Mouse (Mus musculus): Measurements from ENCODE around the gene Rasl11b. TPM values are rescaled to one million over a fixed set of nuclear protein-coding genes. Genes with fewer than 3 reads are reported as not detected.
A peak's percentile ranks its signal among the peaks of the same experiment; 100 is the strongest.

Gene Rasl11b
- 7.7 and 10.1 TPM in 2 replicates for polyA plus RNA-seq (2012; rRNA removed)

DNA sequence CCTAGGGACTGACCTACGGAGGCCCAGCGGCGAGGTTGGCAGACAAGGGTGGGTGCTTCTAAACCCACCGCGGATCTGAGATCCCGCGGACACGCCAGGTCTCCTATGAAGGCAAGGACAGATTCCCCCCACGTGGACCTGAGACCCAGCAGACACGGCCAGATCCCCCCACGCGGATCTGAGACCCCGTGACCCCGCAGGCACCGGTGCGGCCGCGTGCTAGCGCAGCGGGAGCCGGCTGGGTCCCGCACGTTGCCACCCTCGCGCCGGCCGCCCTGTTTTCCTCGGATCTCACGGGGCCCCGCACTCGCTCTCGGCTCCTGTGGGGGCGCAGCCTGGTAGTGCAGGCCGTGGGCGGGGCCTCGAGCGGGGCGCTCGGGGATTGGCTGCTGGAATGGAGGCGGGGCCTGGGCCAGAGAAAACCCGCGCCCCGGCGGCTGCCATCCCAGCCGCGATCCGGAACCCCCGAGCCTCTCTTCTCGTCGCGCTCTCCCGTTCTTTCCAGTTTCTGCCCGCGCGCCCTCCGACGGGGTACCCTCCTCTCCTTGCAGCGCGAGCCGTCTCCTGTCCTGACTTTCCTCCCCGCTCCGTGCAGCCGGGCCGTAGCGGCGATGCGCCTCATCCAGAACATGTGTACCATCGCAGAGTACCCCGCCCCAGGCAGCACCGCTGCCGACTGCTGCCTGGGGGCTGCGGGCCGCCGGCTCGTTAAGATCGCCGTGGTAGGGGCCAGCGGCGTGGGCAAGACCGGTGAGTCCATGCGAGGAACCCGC lies at the start of gene Rasl11b:
Gene Rasl11b (plus strand): TSS at position 446 of the 773 bp plus-strand sequence.
- TF ChIP-seq CTCF (IDR thresholded peaks at IDR 0.05; ENCODE audit: extremely low read depth, insufficient read depth, insufficient read length, insufficient replicate concordance) (peak; percentile 5; the same call in 1 of the 2 replicates), POLR2A (IDR thresholded peaks at IDR 0.05; ENCODE audit: low read depth, low read length) (peak; percentile 25; the same call in 1 of the 2 replicates)
- Histone ChIP-seq H3K27ac (ENCODE audit: insufficient read depth, low read length) (peak within 1 kb of the TSS; percentile 29), H3K27me3 (ENCODE audit: control insufficient read depth, insufficient read depth, low read length) (peaks cover 8% of the 10 kb centered on the region), H3K4me3 (ENCODE audit: extremely low read depth, insufficient read depth, insufficient read length) (peak within 1 kb of the TSS; percentile 82), H3K36me3 (ENCODE audit: control insufficient read depth, insufficient read depth, low read length) (no peaks in the 10 kb centered on the region), H3K4me1 (ENCODE audit: control insufficient read depth, insufficient read depth, insufficient read length) (peaks cover 13% of the 10 kb centered on the region)
- DNase-seq (ENCODE audit: low read depth in 1 of 2, low spot score in 2 of 2): peak; percentile 50 to 84
- 2% methylated on average over 78 of the region's 82 CpGs for WGBS

DNA sequence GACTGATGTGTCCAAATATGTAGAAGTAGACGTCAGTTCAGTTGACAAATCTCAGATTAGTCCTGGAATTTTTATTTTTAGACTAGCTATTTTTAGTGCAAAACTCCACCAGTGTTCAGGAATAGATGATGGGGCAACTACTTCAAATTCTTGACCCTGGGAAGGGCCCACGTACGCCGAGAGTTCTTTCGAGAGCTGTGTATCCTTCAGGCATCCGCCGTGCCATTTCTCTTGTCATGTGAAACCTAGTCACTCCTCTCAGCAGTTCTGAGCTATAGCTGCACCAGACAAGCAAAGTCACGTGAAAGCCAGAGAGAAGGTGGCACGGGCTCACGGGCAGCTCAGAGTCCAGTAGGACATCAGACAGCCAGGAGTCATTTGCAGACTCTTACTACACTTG lies 47.5 kb upstream of the Rasl11b start:
- Histone ChIP-seq H3K27me3 (ENCODE audit: control insufficient read depth, insufficient read depth, low read length) (no peaks in the 10 kb centered on the region), H3K4me3 (ENCODE audit: extremely low read depth, insufficient read depth, insufficient read length) (no peak overlapping the region), H3K27ac (ENCODE audit: insufficient read depth, low read length) (no peak overlapping the region; the same call in 1 of the 2 replicates), H3K36me3 (ENCODE audit: control insufficient read depth, insufficient read depth, low read length) (no peaks in the 10 kb centered on the region), H3K4me1 (ENCODE audit: control insufficient read depth, insufficient read depth, insufficient read length) (no peaks in the 10 kb centered on the region)
- TF ChIP-seq POLR2A (IDR thresholded peaks at IDR 0.05; ENCODE audit: low read depth, low read length) (no peak), CTCF (IDR thresholded peaks at IDR 0.05; ENCODE audit: extremely low read depth, insufficient read depth, insufficient read length, insufficient replicate concordance) (no peak)
- 83% methylated on average over 10 of the region's 10 CpGs for WGBS
- no peak for DNase-seq (ENCODE audit: low read depth in 1 of 2, low spot score in 2 of 2)

DNA sequence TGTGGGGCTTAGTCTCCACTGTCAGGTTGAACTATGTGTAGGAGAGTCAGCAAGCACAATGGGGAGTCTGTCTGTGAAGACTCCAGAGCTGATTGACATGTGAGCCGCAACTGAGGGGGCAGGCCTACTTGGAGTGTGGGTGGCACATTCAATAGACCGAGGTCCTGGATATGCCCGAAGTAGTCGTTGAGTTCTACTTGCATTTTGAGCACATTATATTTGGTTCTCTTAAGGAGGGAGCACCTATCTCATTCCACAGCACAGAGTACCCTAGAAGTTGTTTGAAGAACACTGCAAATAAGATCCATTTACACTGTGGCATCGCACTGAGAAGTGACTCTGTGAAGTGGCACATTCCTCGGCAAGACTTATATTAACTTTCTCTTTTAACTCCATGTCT lies 45.1 kb upstream of the Rasl11b start:
- Histone ChIP-seq H3K27ac (ENCODE audit: insufficient read depth, low read length) (no peak overlapping the region), H3K4me3 (ENCODE audit: extremely low read depth, insufficient read depth, insufficient read length) (no peak overlapping the region), H3K4me1 (ENCODE audit: control insufficient read depth, insufficient read depth, insufficient read length) (no peaks in the 10 kb centered on the region), H3K27me3 (ENCODE audit: control insufficient read depth, insufficient read depth, low read length) (no peaks in the 10 kb centered on the region), H3K36me3 (ENCODE audit: control insufficient read depth, insufficient read depth, low read length) (no peaks in the 10 kb centered on the region)
- DNase-seq (ENCODE audit: low read depth in 1 of 2, low spot score in 2 of 2): no peak
- 93% methylated on average over 6 of the region's 6 CpGs for WGBS
- TF ChIP-seq CTCF (IDR thresholded peaks at IDR 0.05; ENCODE audit: extremely low read depth, insufficient read depth, insufficient read length, insufficient replicate concordance): no peak
- TF ChIP-seq POLR2A (IDR thresholded peaks at IDR 0.05; ENCODE audit: low read depth, low read length): no peak

DNA sequence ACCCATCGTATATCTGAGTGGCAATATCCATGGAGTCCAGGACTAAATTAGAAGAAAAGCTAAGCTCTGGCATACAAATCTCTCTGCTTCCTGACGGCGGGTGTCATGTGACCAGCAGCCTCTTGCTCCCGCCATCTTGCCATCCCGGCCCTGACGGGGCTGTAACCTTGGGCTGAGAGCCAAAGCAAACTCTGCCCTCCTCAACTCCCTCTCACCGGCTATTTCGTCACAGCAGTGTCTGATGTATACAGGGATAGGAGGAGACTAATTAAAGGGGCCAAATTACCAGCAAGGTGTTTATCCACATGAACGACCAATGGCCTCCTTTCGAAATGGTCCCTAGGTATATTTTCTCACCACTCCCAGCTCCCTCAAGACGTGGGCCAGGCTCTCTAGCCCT lies 43.3 kb upstream of the Rasl11b start:
- H3K4me1 ChIP-seq (ENCODE audit: control insufficient read depth, insufficient read depth, insufficient read length): no peaks in the 10 kb centered on the region
- H3K27ac ChIP-seq (ENCODE audit: insufficient read depth, low read length): no peak overlapping the region
- DNase-seq (ENCODE audit: low read depth in 1 of 2, low spot score in 2 of 2): no peak
- 84% methylated on average over 11 of the region's 11 CpGs for WGBS
- H3K27me3 ChIP-seq (ENCODE audit: control insufficient read depth, insufficient read depth, low read length): no peaks in the 10 kb centered on the region
- no peaks in the 10 kb centered on the region for H3K36me3 ChIP-seq (ENCODE audit: control insufficient read depth, insufficient read depth, low read length)
- H3K4me3 ChIP-seq (ENCODE audit: extremely low read depth, insufficient read depth, insufficient read length): no peak overlapping the region
- TF ChIP-seq CTCF (IDR thresholded peaks at IDR 0.05; ENCODE audit: extremely low read depth, insufficient read depth, insufficient read length, insufficient replicate concordance): no peak
- TF ChIP-seq POLR2A (IDR thresholded peaks at IDR 0.05; ENCODE audit: low read depth, low read length): no peak

DNA sequence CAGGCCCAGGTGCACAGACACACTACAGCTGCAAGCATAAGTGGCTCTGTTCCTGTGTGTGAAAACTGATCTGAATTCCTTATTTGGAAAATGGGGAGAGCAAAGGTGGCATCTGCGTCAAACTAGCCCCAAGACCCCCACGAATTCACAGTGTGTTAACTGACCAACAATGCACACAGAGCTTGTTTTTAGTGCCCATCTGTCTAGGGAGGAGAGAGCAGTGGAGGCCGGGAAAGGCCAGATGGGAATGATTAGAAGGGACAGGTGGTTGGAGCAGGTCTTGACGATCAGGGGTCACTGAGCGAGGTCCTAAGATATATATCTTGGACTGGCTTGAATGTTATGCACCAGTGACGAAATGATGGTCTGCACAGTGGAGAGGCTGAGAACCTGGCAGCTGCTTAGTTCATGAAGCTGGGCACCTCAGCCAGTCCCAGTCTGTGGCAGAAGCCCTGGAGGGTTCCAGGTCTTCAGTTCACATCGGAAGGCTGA lies 39.2 kb upstream of the Rasl11b start:
- no peak for DNase-seq (ENCODE audit: low read depth in 1 of 2, low spot score in 2 of 2)
- H3K4me3 ChIP-seq (ENCODE audit: extremely low read depth, insufficient read depth, insufficient read length): no peak overlapping the region
- WGBS: 89% methylated on average over 7 of the region's 7 CpGs
- H3K4me1 ChIP-seq (ENCODE audit: control insufficient read depth, insufficient read depth, insufficient read length): no peaks in the 10 kb centered on the region
- TF ChIP-seq CTCF (IDR thresholded peaks at IDR 0.05; ENCODE audit: extremely low read depth, insufficient read depth, insufficient read length, insufficient replicate concordance) (no peak), POLR2A (IDR thresholded peaks at IDR 0.05; ENCODE audit: low read depth, low read length) (no peak)
- H3K36me3 ChIP-seq (ENCODE audit: control insufficient read depth, insufficient read depth, low read length): no peaks in the 10 kb centered on the region
- no peak overlapping the region for H3K27ac ChIP-seq (ENCODE audit: insufficient read depth, low read length)
- H3K27me3 ChIP-seq (ENCODE audit: control insufficient read depth, insufficient read depth, low read length): no peaks in the 10 kb centered on the region

DNA sequence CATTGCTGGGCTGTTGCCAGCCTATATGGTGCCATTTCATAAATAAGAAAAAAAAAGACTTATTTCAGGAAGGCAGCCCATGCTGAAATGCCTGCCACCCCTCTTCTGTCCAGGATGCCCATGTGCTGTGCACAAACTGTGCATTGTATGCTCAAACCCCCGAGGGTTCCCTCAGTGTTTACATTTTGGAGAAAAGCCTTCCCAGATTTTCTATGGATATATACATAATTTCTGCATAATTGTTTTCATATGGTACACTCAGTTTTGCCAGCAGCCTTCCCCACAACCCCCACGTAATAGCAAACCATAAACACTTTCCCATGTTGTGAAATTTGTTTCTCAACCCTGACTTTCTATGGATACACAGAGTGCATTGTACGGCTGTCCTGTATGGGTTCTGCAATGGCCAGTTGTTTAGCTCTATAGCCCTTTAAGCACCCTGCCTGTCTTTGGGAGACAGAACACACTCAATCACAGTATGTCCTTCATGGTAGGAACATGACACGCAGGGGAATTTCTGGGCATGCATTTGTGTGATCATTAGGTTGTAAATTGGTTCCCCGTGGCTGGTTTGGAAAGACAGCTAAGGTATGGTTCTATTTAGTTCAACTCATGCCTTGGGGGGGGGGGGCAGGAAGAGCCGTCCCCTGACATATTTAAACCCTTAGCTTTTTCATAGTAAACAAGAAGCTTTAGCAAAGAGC lies 36.0 kb upstream of the Rasl11b start:
- no peak overlapping the region for H3K4me3 ChIP-seq (ENCODE audit: extremely low read depth, insufficient read depth, insufficient read length)
- no peak for DNase-seq (ENCODE audit: low read depth in 1 of 2, low spot score in 2 of 2)
- H3K27me3 ChIP-seq (ENCODE audit: control insufficient read depth, insufficient read depth, low read length): no peaks in the 10 kb centered on the region
- WGBS: 86% methylated on average over 6 of the region's 6 CpGs
- no peak overlapping the region for H3K27ac ChIP-seq (ENCODE audit: insufficient read depth, low read length)
- no peaks in the 10 kb centered on the region for H3K4me1 ChIP-seq (ENCODE audit: control insufficient read depth, insufficient read depth, insufficient read length)
- H3K36me3 ChIP-seq (ENCODE audit: control insufficient read depth, insufficient read depth, low read length): no peaks in the 10 kb centered on the region
- no peak for TF ChIP-seq POLR2A (IDR thresholded peaks at IDR 0.05; ENCODE audit: low read depth, low read length)
- no peak for TF ChIP-seq CTCF (IDR thresholded peaks at IDR 0.05; ENCODE audit: extremely low read depth, insufficient read depth, insufficient read length, insufficient replicate concordance)

Measured in spleen, adult 2 months (tissue).